Mouse (Mus musculus) MEL (cell line): ENCODE measurements at regions not wholly inside any gene's neighbourhood (a gene's known extent, or its start where the extent isn't known, plus 50 kb on each side); places are given as distances from the start of the nearest gene placed in this dataset.

Experiments
- CHD2 ChIP-seq: IDR thresholded peaks from 2 replicates; pipeline ENCODE4 v1.6.1; 2011; ENCODE audit warnings: low read length, improper control_type of control experiment
- CTCF ChIP-seq, 3 experiments: IDR thresholded peaks in 2 of 3; conservative IDR thresholded peaks in 1 of 3; 2 replicates each; pipeline ENCODE4 v1.5.1; 2011 to 2012; ENCODE audit warnings: low read length in 3 of 3, low read depth in 2 of 3, mild to moderate bottlenecking in 2 of 3, improper control_type of control experiment in 1 of 3, inconsistent platforms in 1 of 3, mixed read lengths in 1 of 3, moderate library complexity in 1 of 3; ENCODE audit not compliant: control insufficient read depth in 1 of 3, insufficient read depth in 1 of 3, poor library complexity in 1 of 3, severe bottlenecking in 1 of 3
- GATA1 ChIP-seq: IDR thresholded peaks from 2 replicates; pipeline ENCODE4 v1.6.1; 2011; ENCODE audit warnings: low read depth, low read length, improper control_type of control experiment
- MAX ChIP-seq: IDR thresholded peaks from 2 replicates; pipeline ENCODE4 v1.6.1; 2011; ENCODE audit warnings: low read length, improper control_type of control experiment
- POLR2A ChIP-seq, 2 experiments: IDR thresholded peaks; 2 replicates each; pipeline ENCODE4 v1.6.1; 2011 to 2012; ENCODE audit warnings: low read length in 2 of 2, mild to moderate bottlenecking in 2 of 2, control low read depth in 1 of 2, improper control_type of control experiment in 1 of 2, low read depth in 1 of 2, moderate library complexity in 1 of 2; ENCODE audit not compliant: control insufficient read depth in 1 of 2, insufficient read depth in 1 of 2, poor library complexity in 1 of 2
- TBP ChIP-seq: IDR thresholded peaks from 2 replicates; pipeline ENCODE4 v1.8.0; 2011; ENCODE audit warnings: low read depth, low read length, improper control_type of control experiment
- ZMIZ1 ChIP-seq: IDR thresholded peaks from 2 replicates; pipeline ENCODE4 v1.6.1; 2012; ENCODE audit warnings: low read depth, mild to moderate bottlenecking, inconsistent platforms, low read length, improper control_type of control experiment, moderate library complexity

DNA sequence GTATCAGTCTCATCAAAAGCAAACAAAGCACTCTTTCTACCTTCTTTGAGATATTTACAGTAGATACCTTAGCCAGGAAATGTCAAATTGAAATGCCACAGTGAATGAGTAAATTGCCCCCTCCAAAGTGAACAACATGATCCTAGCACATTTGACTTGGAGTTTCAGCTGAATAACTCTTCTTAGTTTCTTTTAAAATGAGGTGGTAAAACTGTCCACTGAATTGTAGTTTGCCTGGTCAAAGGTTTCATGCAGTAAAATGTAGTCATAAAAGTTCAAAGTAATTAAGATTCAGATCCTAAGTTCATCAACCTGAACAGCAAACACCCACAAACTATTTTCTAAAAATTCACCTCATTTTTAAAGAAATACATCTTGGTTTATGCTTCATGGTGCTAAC lies 113.8 kb downstream of the Fscb start:
- TF ChIP-seq MAX (no peak), GATA1 (no peak), POLR2A (IDR thresholded peaks at IDR 0.05; ENCODE audit: control insufficient read depth in 1 of 2, insufficient read depth in 1 of 2, low read depth in 1 of 2, low read length in 2 of 2, poor library complexity in 1 of 2) (no peak), CTCF (IDR thresholded peaks at IDR 0.05 in 2 of 3, conservative IDR thresholded peaks at IDR 0.05 in 1 of 3; ENCODE audit: control insufficient read depth in 1 of 3, insufficient read depth in 1 of 3, low read depth in 2 of 3, low read length in 3 of 3, poor library complexity in 1 of 3, severe bottlenecking in 1 of 3) (no peak), CHD2 (no peak), TBP (no peak), ZMIZ1 (no peak)
